Mouse (Mus musculus) neural tube, embryonic 14.5 days (tissue): Measurements from ENCODE around the gene Syne1. TPM values are rescaled to one million over a fixed set of nuclear protein-coding genes. Genes with fewer than 3 reads are reported as not detected.

Experiments
- ATAC-seq: fragments of 200-750 bp; cut with Nextera tagmentation; 2 replicates; pipeline ENCODE4 v1.8.0; 2017; ENCODE audit warnings: low read depth, mild to moderate bottlenecking, moderate TSS enrichment, moderate library complexity
- H3K27ac ChIP-seq: fragments of 300-500 bp; sonication (generic); 2 replicates; pipeline ENCODE4 v1.5.1; 2014; ENCODE audit warnings: low read depth, mild to moderate bottlenecking, control low read depth, low read length, moderate library complexity, mixed read lengths
- H3K27me3 ChIP-seq: fragments of 300-500 bp; sonication (generic); 2 replicates; pipeline ENCODE4 v1.6.1; 2014; ENCODE audit warnings: low read length; ENCODE audit not compliant: control insufficient read depth, insufficient read depth
- H3K36me3 ChIP-seq: fragments of 300-500 bp; sonication (generic); 2 replicates; pipeline ENCODE4 v1.6.1; 2014; ENCODE audit warnings: low read length, mixed read lengths; ENCODE audit not compliant: control insufficient read depth, insufficient read depth
- H3K4me1 ChIP-seq: fragments of 300-500 bp; sonication (generic); 2 replicates; pipeline ENCODE4 v1.6.1; 2014; ENCODE audit warnings: low read length; ENCODE audit not compliant: control insufficient read depth, insufficient read depth
- H3K4me2 ChIP-seq: fragments of 300-500 bp; sonication (generic); 2 replicates; pipeline ENCODE4 v1.6.1; 2014; ENCODE audit warnings: mild to moderate bottlenecking, low read depth, low read length, control low read depth
- H3K4me3 ChIP-seq: fragments of 300-500 bp; sonication (generic); 2 replicates; pipeline ENCODE4 v1.5.1; 2014; ENCODE audit warnings: low read depth, low read length, control low read depth, mixed read lengths
- H3K9ac ChIP-seq: fragments of 300-500 bp; sonication (generic); replicated peaks from 2 replicates; pipeline ENCODE4 v1.6.1; 2014; ENCODE audit warnings: low read depth, mild to moderate bottlenecking, control low read depth, low read length, mixed read lengths
- H3K9me3 ChIP-seq: fragments of 300-500 bp; sonication (generic); 2 replicates; pipeline ENCODE4 v1.6.1; 2016; ENCODE audit warnings: low read length; ENCODE audit not compliant: control insufficient read depth
- WGBS: fragments of 180-500 bp; shearing (Covaris S2); extraction: QIAGEN DNeasy Blood & Tissue Kit; methylation state at CpG from one replicate; pipeline ENCODE4 v1.1.7; 2014; 5-methylcytosine and 5-hydroxymethylcytosine counted together
- polyA plus RNA-seq: library from polyadenylated mRNA; unstranded; fragments of >200 nt; fragmentation: Nextera tagmentation; extraction: Ambion mirVana; gene quantifications from 2 replicates; pipeline ENCODE4 v1.2.1, GENCODE M21; 2014

Syne1 gene
- polyA plus RNA-seq, 1 experiment from 2014 or later, result 29.5 TPM

DNA sequence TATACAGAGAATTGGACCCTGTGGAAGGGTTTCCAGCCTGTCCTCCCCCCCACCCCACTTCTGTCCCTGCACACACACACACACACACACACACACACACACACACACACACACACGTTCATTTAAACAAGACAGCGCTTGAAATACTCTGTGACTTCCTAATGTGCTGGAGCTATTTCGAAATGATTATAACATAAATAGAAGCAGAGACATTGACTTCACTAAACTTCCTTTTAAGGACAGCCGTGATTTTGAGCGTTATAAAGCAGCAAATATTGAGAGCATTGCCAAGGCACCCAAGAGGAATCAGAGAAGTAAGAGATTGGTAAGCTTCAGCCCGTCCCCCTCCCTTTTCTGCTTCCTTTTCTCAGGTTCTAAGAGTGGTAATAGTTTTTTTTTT, 263.0 kb downstream of the Syne1 start:
- no peak overlapping the region for H3K4me3 ChIP-seq
- no peak overlapping the region for H3K9ac ChIP-seq
- H3K4me2 ChIP-seq, result no peak overlapping the region

DNA sequence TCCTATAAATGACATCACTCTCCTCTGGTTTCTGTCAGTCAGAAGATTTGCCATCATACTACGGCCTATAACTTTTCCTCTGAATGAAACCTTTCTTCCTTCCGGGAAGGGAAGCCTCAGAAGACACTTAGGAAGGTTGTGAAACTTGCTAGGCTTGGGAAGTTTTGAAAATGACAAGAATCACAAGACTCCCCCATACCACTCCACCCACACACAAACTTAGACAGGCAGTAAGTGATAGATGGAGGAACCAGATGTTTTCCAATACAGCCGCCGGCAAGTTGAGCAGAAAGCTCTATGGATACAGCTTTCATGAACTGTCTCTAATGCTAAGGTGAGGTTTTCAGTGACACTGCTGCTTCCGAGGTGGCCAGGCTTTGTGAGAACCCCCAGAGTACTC, 275.5 kb downstream of the Syne1 start:
- Histone ChIP-seq H3K27me3 (no peaks in the 10 kb centered on the region), H3K27ac (no peak overlapping the region), H3K36me3 (no peaks in the 10 kb centered on the region), H3K9me3 (no peaks in the 10 kb centered on the region), H3K9ac (no peak overlapping the region), H3K4me3 (no peak overlapping the region), H3K4me2 (no peak overlapping the region), H3K4me1 (no peaks in the 10 kb centered on the region)
- ATAC-seq, result no peak
- 89% methylated on average over 5 of the region's 5 CpGs for WGBS

More for the DNA sequence above, 263.0 kb downstream of the Syne1 start:
- 73% methylated on average over 6 of the region's 6 CpGs for WGBS
- Histone ChIP-seq H3K27me3 (no peaks in the 10 kb centered on the region), H3K27ac (no peak overlapping the region), H3K9me3 (no peaks in the 10 kb centered on the region), H3K36me3 (no peaks in the 10 kb centered on the region), H3K4me1 (no peaks in the 10 kb centered on the region)
- no peak for ATAC-seq

DNA sequence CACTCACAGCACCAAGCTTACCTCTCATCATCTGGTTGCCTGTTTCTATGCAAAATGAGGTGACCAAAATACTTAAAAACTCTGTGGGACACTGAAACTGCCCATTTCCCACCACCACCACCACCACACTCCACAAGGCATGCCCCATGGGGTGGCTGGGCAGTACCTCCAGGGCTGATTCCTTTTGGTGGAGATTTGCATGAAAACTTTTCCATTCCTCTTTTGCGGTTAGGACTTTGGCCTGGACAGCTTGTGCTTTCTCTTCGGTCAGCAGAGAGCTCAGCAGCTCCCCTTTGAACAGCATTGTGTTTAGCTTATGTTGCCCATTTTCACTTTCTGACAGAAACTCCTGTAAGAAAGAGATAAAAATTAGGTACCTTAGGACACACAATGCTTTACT, 280.6 kb downstream of the Syne1 start:
- 93% methylated on average over 2 of the region's 2 CpGs for WGBS
- H3K27ac ChIP-seq, result no peak overlapping the region
- no peak overlapping the region for H3K4me3 ChIP-seq
- no peaks in the 10 kb centered on the region for H3K36me3 ChIP-seq
- no peak for ATAC-seq
- no peak overlapping the region for H3K9ac ChIP-seq
- H3K4me1 ChIP-seq, result no peaks in the 10 kb centered on the region
- no peaks in the 10 kb centered on the region for H3K27me3 ChIP-seq
- H3K9me3 ChIP-seq, result no peaks in the 10 kb centered on the region
- no peak overlapping the region for H3K4me2 ChIP-seq

DNA sequence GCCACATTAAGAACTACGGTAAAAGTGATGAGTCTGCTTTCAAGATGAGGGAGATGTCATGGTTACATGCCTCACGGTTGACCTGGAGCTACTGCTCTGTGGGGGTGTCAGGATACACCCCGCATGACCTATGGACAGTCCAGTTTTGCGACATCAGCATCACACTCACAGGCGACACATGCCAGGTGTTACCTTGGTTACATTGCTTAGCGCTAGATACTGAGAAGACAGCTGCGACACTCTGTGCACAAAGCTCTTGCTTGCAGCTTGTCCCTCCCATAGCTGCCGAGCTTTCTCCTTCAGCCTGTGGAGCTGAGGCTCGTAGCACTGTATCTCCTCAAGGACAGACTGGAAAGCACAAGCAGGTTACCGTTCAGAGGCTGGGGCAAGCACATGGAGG, 286.9 kb downstream of the Syne1 start:
- Histone ChIP-seq H3K4me3 (no peak overlapping the region), H3K27ac (no peak overlapping the region), H3K4me1 (no peaks in the 10 kb centered on the region), H3K36me3 (no peaks in the 10 kb centered on the region), H3K9ac (no peak overlapping the region), H3K27me3 (no peaks in the 10 kb centered on the region), H3K4me2 (no peak overlapping the region), H3K9me3 (no peaks in the 10 kb centered on the region)
- 56% methylated on average over 10 of the region's 10 CpGs for WGBS
- peak; percentile 60; the same call in 1 of the 2 replicates for ATAC-seq

DNA sequence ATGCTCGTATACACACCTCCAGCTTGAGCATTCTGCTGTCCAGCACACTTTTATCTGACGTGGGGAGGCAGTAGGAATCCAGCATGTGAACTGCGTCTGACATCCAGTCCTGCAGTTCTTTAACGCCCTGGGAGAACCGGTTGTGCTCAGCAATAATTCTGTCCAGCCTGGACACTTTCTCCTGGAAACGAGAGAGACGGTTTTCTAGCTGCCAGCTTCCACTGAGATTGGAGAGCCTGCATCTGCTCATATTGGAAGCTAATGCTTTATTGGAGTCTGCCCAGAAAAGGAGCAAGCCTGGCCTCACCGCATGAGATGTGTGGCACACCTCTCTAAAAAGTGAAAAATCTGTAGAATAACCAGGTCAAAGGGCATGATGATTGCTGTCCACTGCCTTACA, 288.6 kb downstream of the Syne1 start:
- H3K9me3 ChIP-seq, result no peaks in the 10 kb centered on the region
- no peaks in the 10 kb centered on the region for H3K27me3 ChIP-seq
- H3K4me3 ChIP-seq, result no peak overlapping the region
- no peak overlapping the region for H3K4me2 ChIP-seq
- H3K27ac ChIP-seq, result no peak overlapping the region
- 83% methylated on average over 8 of the region's 8 CpGs for WGBS
- no peaks in the 10 kb centered on the region for H3K36me3 ChIP-seq
- H3K4me1 ChIP-seq, result no peaks in the 10 kb centered on the region
- H3K9ac ChIP-seq, result no peak overlapping the region
- no peak for ATAC-seq

DNA sequence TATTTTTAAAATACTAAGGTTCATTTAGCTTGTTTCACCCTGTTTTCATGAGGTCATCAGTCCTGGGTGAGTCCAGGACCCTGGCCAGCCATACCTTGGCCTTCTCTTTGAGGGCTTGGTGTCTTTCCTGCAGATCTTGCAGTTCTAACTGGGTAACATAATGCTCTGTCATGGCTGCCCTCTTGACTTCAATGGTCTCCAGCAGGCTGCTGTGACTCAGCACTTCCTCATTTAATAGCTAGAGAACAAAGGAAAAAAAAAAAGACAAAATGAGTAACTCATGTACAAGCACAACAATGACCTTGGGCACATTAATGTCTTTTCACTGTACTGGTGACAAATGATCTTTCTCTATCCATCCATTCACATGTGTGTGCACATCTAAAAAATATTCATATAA, 294.6 kb downstream of the Syne1 start:
- Histone ChIP-seq H3K36me3 (no peaks in the 10 kb centered on the region), H3K4me2 (no peak overlapping the region), H3K27me3 (no peaks in the 10 kb centered on the region), H3K9ac (no peak overlapping the region), H3K4me1 (no peaks in the 10 kb centered on the region), H3K27ac (no peak overlapping the region), H3K4me3 (no peak overlapping the region), H3K9me3 (no peaks in the 10 kb centered on the region)
- no peak for ATAC-seq

DNA sequence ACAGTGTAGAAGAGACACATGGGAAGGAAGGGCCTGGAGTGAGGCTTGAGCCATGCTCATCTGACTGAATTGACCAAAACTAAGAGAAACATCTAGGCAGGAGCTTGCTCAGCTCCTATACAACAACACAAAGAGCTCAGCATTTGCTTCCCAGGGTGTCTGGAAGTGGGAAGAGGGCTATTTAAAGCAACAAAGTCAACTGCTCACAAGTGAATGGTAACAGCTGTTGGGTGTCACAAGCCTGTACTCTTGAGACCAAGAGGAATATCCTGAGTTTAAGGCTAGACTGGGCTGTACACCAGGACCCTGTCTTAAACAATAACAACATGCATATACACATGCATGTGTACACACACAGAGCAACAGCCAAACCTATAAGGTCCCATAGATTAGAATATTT, 297.5 kb downstream of the Syne1 start:
- Histone ChIP-seq H3K27ac (no peak overlapping the region), H3K27me3 (no peaks in the 10 kb centered on the region), H3K4me2 (no peak overlapping the region), H3K9me3 (no peaks in the 10 kb centered on the region), H3K4me3 (no peak overlapping the region), H3K4me1 (no peaks in the 10 kb centered on the region), H3K9ac (no peak overlapping the region), H3K36me3 (no peaks in the 10 kb centered on the region)
- ATAC-seq, result no peak

DNA sequence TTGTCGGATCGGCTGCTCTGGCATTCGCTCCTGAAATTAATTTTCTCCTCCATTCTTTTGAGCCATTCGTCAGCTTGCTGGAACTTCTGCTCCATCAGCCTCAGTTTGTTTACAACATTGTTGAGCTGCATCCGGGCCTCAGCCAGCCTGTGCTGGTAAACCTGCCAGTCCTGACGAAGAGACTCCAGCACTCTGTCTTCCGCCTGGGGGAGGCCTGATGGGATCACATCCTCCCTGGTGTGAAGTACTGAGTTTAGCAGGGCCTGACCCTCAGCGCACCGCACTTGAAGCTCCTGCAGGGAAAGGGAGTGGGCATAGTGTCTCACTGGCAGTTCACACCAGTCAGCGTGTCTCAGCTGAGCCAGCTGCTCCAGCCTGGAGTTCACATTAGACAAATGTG, 300.6 kb downstream of the Syne1 start:
- Histone ChIP-seq H3K27me3 (no peaks in the 10 kb centered on the region), H3K4me1 (no peaks in the 10 kb centered on the region), H3K4me2 (no peak overlapping the region), H3K27ac (no peak overlapping the region), H3K9ac (no peak overlapping the region), H3K4me3 (no peak overlapping the region), H3K9me3 (no peaks in the 10 kb centered on the region), H3K36me3 (no peaks in the 10 kb centered on the region; the same call in 1 of the 2 replicates)
- ATAC-seq, result no peak
- WGBS, result 80% methylated on average over 10 of the region's 10 CpGs

DNA sequence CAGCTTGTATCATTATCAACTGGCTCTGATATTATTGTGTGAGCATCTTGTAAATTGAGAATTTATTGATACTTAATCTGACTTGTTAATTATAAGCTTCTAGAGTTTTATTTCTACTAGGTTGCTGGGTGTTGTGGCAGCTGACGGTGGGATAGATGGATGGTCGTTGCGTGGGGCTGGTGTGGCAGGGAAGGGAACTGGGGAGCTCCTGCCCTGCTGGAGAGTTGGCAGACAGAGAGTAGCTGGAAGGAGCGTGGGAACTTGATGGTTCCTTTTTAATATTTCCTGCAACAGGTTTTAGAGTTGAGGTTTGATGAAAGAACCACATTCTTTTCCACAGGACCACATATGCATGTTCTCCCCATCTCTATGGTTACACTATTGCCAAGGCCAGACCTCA, 311.6 kb downstream of the Syne1 start:
- Histone ChIP-seq H3K9ac (no peak overlapping the region), H3K27ac (no peak overlapping the region), H3K4me1 (no peaks in the 10 kb centered on the region), H3K27me3 (no peaks in the 10 kb centered on the region), H3K36me3 (no peaks in the 10 kb centered on the region), H3K4me3 (no peak overlapping the region), H3K4me2 (no peak overlapping the region), H3K9me3 (no peaks in the 10 kb centered on the region)
- peak; percentile 56; the same call in 1 of the 2 replicates for ATAC-seq
- WGBS, result 51% methylated on average over 4 of the region's 4 CpGs

DNA sequence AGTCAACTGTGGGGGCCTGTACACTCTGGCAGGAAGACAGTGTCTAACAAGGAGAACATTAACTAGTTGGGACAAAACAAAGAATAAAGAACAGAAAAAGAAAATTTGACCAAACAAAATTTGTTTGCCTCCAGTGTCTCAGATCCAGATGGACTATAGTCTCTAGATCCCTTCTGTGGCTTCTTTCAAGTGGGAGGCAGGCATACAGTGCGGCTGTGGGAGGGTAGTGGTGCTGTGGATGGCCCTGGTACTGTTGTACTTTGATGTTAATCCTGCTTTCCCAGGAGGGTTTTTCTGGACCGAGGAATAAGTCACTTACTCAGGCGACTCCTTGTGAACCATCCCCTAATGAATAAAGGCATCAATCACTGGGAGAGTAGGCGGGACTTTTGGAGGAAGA, 314.4 kb downstream of the Syne1 start:
- 51% methylated on average over 4 of the region's 4 CpGs for WGBS
- Histone ChIP-seq H3K9ac (no peak overlapping the region), H3K27me3 (no peaks in the 10 kb centered on the region), H3K9me3 (no peaks in the 10 kb centered on the region), H3K4me3 (no peak overlapping the region), H3K27ac (no peak overlapping the region), H3K36me3 (no peaks in the 10 kb centered on the region), H3K4me1 (no peaks in the 10 kb centered on the region), H3K4me2 (no peak overlapping the region)
- ATAC-seq, result no peak
